Mouse (Mus musculus): ENCODE results near the gene Spats2l. TPM values are rescaled to one million over a fixed set of nuclear protein-coding genes. Genes with fewer than 3 reads are reported as not detected.

Spats2l gene
- polyA plus RNA-seq, 1 experiment from 2014 or later, result not detected

GRCm38 (mm10) chr1:57949195-57949594 is 175.2 kb downstream of the Spats2l start:
- H3K36me3 ChIP-seq (ENCODE audit: inconsistent target), result no peaks in the 10 kb centered on the region
- H3K79me2 ChIP-seq (ENCODE audit: inconsistent target), result no peaks in the 10 kb centered on the region
- no peak overlapping the region for H3K4me3 ChIP-seq (ENCODE audit: inconsistent target)
- no peak overlapping the region for H3K27ac ChIP-seq
- 20% methylated on average over 1 of the region's 1 CpGs for WGBS (ENCODE audit: missing documents)

GRCm38 (mm10) chr1:57949716-57950115 is 175.8 kb downstream of the Spats2l start:
- Histone ChIP-seq H3K36me3 (ENCODE audit: inconsistent target) (0 out of 2 replicates have a peak, but pooled peaks cover 4% of the 10 kb centered on the region), H3K79me2 (ENCODE audit: inconsistent target) (no peaks in the 10 kb centered on the region), H3K4me3 (ENCODE audit: inconsistent target) (no peak overlapping the region), H3K27ac (no peak overlapping the region)
- WGBS (ENCODE audit: missing documents), result 88% methylated on average over 5 of the region's 5 CpGs

- WGBS (ENCODE audit: missing documents), result 91% methylated on average over 4 of the region's 4 CpGs
- H3K79me2 ChIP-seq (ENCODE audit: inconsistent target), result no peaks in the 10 kb centered on the region
- H3K36me3 ChIP-seq (ENCODE audit: inconsistent target), result peaks cover 32% of the 10 kb centered on the region
- H3K27ac ChIP-seq, result no peak overlapping the region
- no peak overlapping the region for H3K4me3 ChIP-seq (ENCODE audit: inconsistent target)
Measured at GRCm38 (mm10) chr1:57952509-57952908, 178.5 kb downstream of the Spats2l start.

GRCm38 (mm10) chr1:57953586-57954375 is 179.8 kb downstream of the Spats2l start:
- Histone ChIP-seq H3K27ac (no peak overlapping the region), H3K79me2 (ENCODE audit: inconsistent target) (no peaks in the 10 kb centered on the region), H3K4me3 (ENCODE audit: inconsistent target) (no peak overlapping the region), H3K36me3 (ENCODE audit: inconsistent target) (peaks cover 35% of the 10 kb centered on the region)
- WGBS (ENCODE audit: missing documents), result 91% methylated on average over 16 of the region's 16 CpGs

GRCm38 (mm10) chr1:57954376-57954765 is 180.4 kb downstream of the Spats2l start:
- peaks cover 41% of the 10 kb centered on the region for H3K36me3 ChIP-seq (ENCODE audit: inconsistent target)
- WGBS (ENCODE audit: missing documents), result 64% methylated on average over 5 of the region's 5 CpGs
- H3K4me3 ChIP-seq (ENCODE audit: inconsistent target), result no peak overlapping the region
- H3K27ac ChIP-seq, result no peak overlapping the region
- no peaks in the 10 kb centered on the region for H3K79me2 ChIP-seq (ENCODE audit: inconsistent target)

- 92% methylated on average over 1 of the region's 1 CpGs for WGBS (ENCODE audit: missing documents)
- Histone ChIP-seq H3K36me3 (ENCODE audit: inconsistent target) (peaks cover 41% of the 10 kb centered on the region), H3K4me3 (ENCODE audit: inconsistent target) (no peak overlapping the region), H3K27ac (no peak overlapping the region), H3K79me2 (ENCODE audit: inconsistent target) (no peaks in the 10 kb centered on the region)
Measured at GRCm38 (mm10) chr1:57955774-57956173, 181.8 kb downstream of the Spats2l start.

GRCm38 (mm10) chr1:57969327-57970271 is 195.6 kb downstream of the Spats2l start:
- H3K4me3 ChIP-seq (ENCODE audit: inconsistent target), result peak overlapping the region; percentile 83
- WGBS (ENCODE audit: missing documents), result under 1% methylated on average over 60 of the region's 65 CpGs
- H3K36me3 ChIP-seq (ENCODE audit: inconsistent target), result peaks cover 16% of the 10 kb centered on the region
- H3K79me2 ChIP-seq (ENCODE audit: inconsistent target), result peaks cover 14% of the 10 kb centered on the region; the same call in 1 of the 2 replicates
- peak overlapping the region; percentile 52 for H3K27ac ChIP-seq

- 34% methylated on average over 2 of the region's 2 CpGs for WGBS (ENCODE audit: missing documents)
- Histone ChIP-seq H3K4me3 (ENCODE audit: inconsistent target) (no peak overlapping the region), H3K79me2 (ENCODE audit: inconsistent target) (peaks cover 14% of the 10 kb centered on the region; the same call in 1 of the 2 replicates), H3K27ac (no peak overlapping the region), H3K36me3 (ENCODE audit: inconsistent target) (0 out of 2 replicates have a peak, but pooled peaks cover 1% of the 10 kb centered on the region)
Measured at GRCm38 (mm10) chr1:57971588-57971987, 197.6 kb downstream of the Spats2l start.

- Histone ChIP-seq H3K79me2 (ENCODE audit: inconsistent target) (no peaks in the 10 kb centered on the region), H3K27ac (no peak overlapping the region), H3K36me3 (ENCODE audit: inconsistent target) (no peaks in the 10 kb centered on the region), H3K4me3 (ENCODE audit: inconsistent target) (no peak overlapping the region)
- 84% methylated on average over 3 of the region's 3 CpGs for WGBS (ENCODE audit: missing documents)
Measured at GRCm38 (mm10) chr1:57976860-57977259, 202.9 kb downstream of the Spats2l start.

- H3K79me2 ChIP-seq (ENCODE audit: inconsistent target), result no peaks in the 10 kb centered on the region
- no peak overlapping the region for H3K4me3 ChIP-seq (ENCODE audit: inconsistent target)
- no peaks in the 10 kb centered on the region for H3K36me3 ChIP-seq (ENCODE audit: inconsistent target)
- 87% methylated on average over 6 of the region's 6 CpGs for whole genome bisulfite sequencing (ENCODE audit: missing documents)
- H3K27ac ChIP-seq, result no peak overlapping the region
Measured at GRCm38 (mm10) chr1:57989052-57989600, 215.2 kb downstream of the Spats2l start.

- no peaks in the 10 kb centered on the region for H3K36me3 ChIP-seq (ENCODE audit: inconsistent target)
- no peak overlapping the region for H3K4me3 ChIP-seq (ENCODE audit: inconsistent target)
- H3K27ac ChIP-seq, result no peak overlapping the region
- 89% methylated on average over 2 of the region's 2 CpGs for WGBS (ENCODE audit: missing documents)
- H3K79me2 ChIP-seq (ENCODE audit: inconsistent target), result peaks cover 2% of the 10 kb centered on the region
Measured at GRCm38 (mm10) chr1:57991277-57991676, 217.3 kb downstream of the Spats2l start.

- H3K36me3 ChIP-seq (ENCODE audit: inconsistent target), result no peaks in the 10 kb centered on the region
- H3K27ac ChIP-seq, result peak within 1 kb of the TSS; percentile 51
- 7% methylated on average over 30 of the region's 30 CpGs for WGBS (ENCODE audit: missing documents)
- peak within 1 kb of the TSS; percentile 95 for H3K4me3 ChIP-seq (ENCODE audit: inconsistent target)
- H3K79me2 ChIP-seq (ENCODE audit: inconsistent target), result peaks cover 45% of the 10 kb centered on the region
Measured at GRCm38 (mm10) chr1:57995432-57996132, 221.6 kb downstream of the Spats2l start, which contains the start of gene Sgo2a. Sgo2a (plus strand) TSS chr1:57995971.

GRCm38 (mm10) chr1:57996133-57996615 is 222.2 kb downstream of the Spats2l start:
- WGBS (ENCODE audit: missing documents), result 1% methylated on average over 29 of the region's 29 CpGs
- H3K79me2 ChIP-seq (ENCODE audit: inconsistent target), result peaks cover 50% of the 10 kb centered on the region

More at GRCm38 (mm10) chr1:57996133-57996615, 222.2 kb downstream of the Spats2l start:
- H3K4me3 ChIP-seq (ENCODE audit: inconsistent target), result peak overlapping the region; percentile 95
- peak overlapping the region; percentile 51 for H3K27ac ChIP-seq
- no peaks in the 10 kb centered on the region for H3K36me3 ChIP-seq (ENCODE audit: inconsistent target)
